In genomic region chr13:23576351-23576881, GRCm38 (mm10) we compare ENCODE assay signal across 9 mouse cellular contexts. TPM values are rescaled to one million over a fixed set of nuclear protein-coding genes. Genes with fewer than 3 reads are reported as not detected.
A peak's percentile ranks its signal among the peaks of the same experiment; 100 is the strongest.
DNase-seq lines count a peak whose midpoint lies in the region; ATAC-seq and TF ChIP-seq lines count a peak whose summit lies in the region.
"Had no signal": no experiment of that assay in that cellular context is flagged by ENCODE, and none has a peak within 500 bp of the region (broad histone marks: within the 10 kb centered on the region; RNA-seq: fewer than 3 reads in every experiment).

No protein-coding gene starts in this region.

- H3K4me1 ChIP-seq in heart, embryonic 12.5 days (replicated peaks): peaks cover 17% of the 10 kb centered on the region
- H3K4me1 ChIP-seq in cortical plate, adult 2 months (ENCODE audit: control insufficient read depth, insufficient read depth, low read length): peaks cover 2% of the 10 kb centered on the region; the same call in 1 of the 2 replicates
- H3K4me1 ChIP-seq in hindbrain, embryonic 15.5 days (replicated peaks): peaks cover 37% of the 10 kb centered on the region
- 0 out of 2 replicates have a peak, but pooled peaks cover 8% of the 10 kb centered on the region for H3K4me1 ChIP-seq in midbrain, postnatal 0 days (ENCODE audit: insufficient read depth, low read length)

- no peak for ATAC-seq in heart, embryonic 12.5 days (ENCODE audit: insufficient number of reproducible peaks, low FRiP score)
- no peak for ATAC-seq in hindbrain, embryonic 15.5 days (ENCODE audit: low FRiP score, low read depth)
- ATAC-seq in midbrain, postnatal 0 days (ENCODE audit: low FRiP score): no peak

- DNase-seq in heart, postnatal 36 days: no peak
- DNase-seq in midbrain, postnatal 0 days (ENCODE audit: low spot score): no peak
- DNase-seq in left cerebral cortex, postnatal 4 days: no peak
- DNase-seq in ovary, postnatal 10 days (ENCODE audit: low spot score): no peak
- DNase-seq in layer of hippocampus, adult 9-10 months (ENCODE audit: low spot score): no peak

- no peaks in the 10 kb centered on the region for H3K27me3 ChIP-seq in heart, embryonic 12.5 days (replicated peaks)
- H3K27me3 ChIP-seq in hindbrain, embryonic 15.5 days: no peaks in the 10 kb centered on the region
- no peaks in the 10 kb centered on the region for H3K27me3 ChIP-seq in midbrain, postnatal 0 days (ENCODE audit: insufficient read depth, low read length)
- H3K27me3 ChIP-seq: Patski had no signal

- TF ChIP-seq CTCF in cortical plate, adult 2 months (IDR thresholded peaks at IDR 0.05; ENCODE audit: extremely low read depth, insufficient read depth, low read length): no peak
- TF ChIP-seq CTCF in midbrain, postnatal 0 days (IDR thresholded peaks at IDR 0.05): no peak

- H3K4me3 ChIP-seq in heart, embryonic 12.5 days: peak overlapping the region; percentile 57
- H3K4me3 ChIP-seq in cortical plate, adult 2 months (ENCODE audit: insufficient read depth, low read length): peak overlapping the region; percentile 58; the same call in 1 of the 2 replicates
- H3K4me3 ChIP-seq in hindbrain, embryonic 15.5 days: peak overlapping the region; percentile 43
- H3K4me3 ChIP-seq in midbrain, postnatal 0 days (ENCODE audit: low read depth, low read length): peak overlapping the region; percentile 38

- H3K4me2 ChIP-seq in heart, embryonic 12.5 days: peak overlapping the region; percentile 85
- H3K4me2 ChIP-seq in hindbrain, embryonic 15.5 days: peak overlapping the region; percentile 58
- peak overlapping the region; percentile 53 for H3K4me2 ChIP-seq in midbrain, postnatal 0 days (ENCODE audit: low read depth, low read length, poor library complexity, severe bottlenecking)

- H3K27ac ChIP-seq in heart, embryonic 12.5 days (ENCODE audit: poor library complexity, severe bottlenecking): peak overlapping the region; percentile 82
- no peak overlapping the region for H3K27ac ChIP-seq in cortical plate, adult 2 months (ENCODE audit: insufficient read depth, low read length)
- peak overlapping the region; percentile 79 for H3K27ac ChIP-seq in hindbrain, embryonic 15.5 days (replicated peaks)
- H3K27ac ChIP-seq in midbrain, postnatal 0 days (ENCODE audit: low read depth, low read length): no peak overlapping the region

- 15% methylated on average over 7 of the region's 7 CpGs for WGBS in heart, embryonic 12.5 days
- 9% methylated on average over 7 of the region's 7 CpGs for WGBS in hindbrain, embryonic 15.5 days
- WGBS in midbrain, postnatal 0 days: 10% methylated on average over 7 of the region's 7 CpGs

- H3K9me3 ChIP-seq in heart, embryonic 12.5 days (replicated peaks): no peaks in the 10 kb centered on the region
- H3K9me3 ChIP-seq in hindbrain, embryonic 15.5 days: no peaks in the 10 kb centered on the region
- no peaks in the 10 kb centered on the region for H3K9me3 ChIP-seq in midbrain, postnatal 0 days (ENCODE audit: low read length)

- intact Hi-C loops in heart, postnatal 36 days (cut with DNase I): no loop called here
- intact Hi-C loops in left cerebral cortex, postnatal 4 days (cut with DNase I): no loop called here

- H3K36me3 ChIP-seq in heart, embryonic 12.5 days: no peaks in the 10 kb centered on the region
- no peaks in the 10 kb centered on the region for H3K36me3 ChIP-seq in hindbrain, embryonic 15.5 days
- no peaks in the 10 kb centered on the region for H3K36me3 ChIP-seq in midbrain, postnatal 0 days (ENCODE audit: insufficient read depth, low read length)

- peak overlapping the region; percentile 89 for H3K9ac ChIP-seq in heart, embryonic 12.5 days
- H3K9ac ChIP-seq in hindbrain, embryonic 15.5 days: peak overlapping the region; percentile 53; the same call in 1 of the 2 replicates
- no peak overlapping the region for H3K9ac ChIP-seq in midbrain, postnatal 0 days (replicated peaks; ENCODE audit: low read length, poor library complexity, severe bottlenecking)

- no peak for TF ChIP-seq POLR2A in cortical plate, adult 2 months (IDR thresholded peaks at IDR 0.05; ENCODE audit: extremely low read depth, insufficient read depth, low read length)

RNA-seq across cellular contexts. Expression of gene Hist1h3d, which starts 0.9 kb away (rescaled TPM):
- polyA plus RNA-seq in heart, embryonic 12.5 days (2016; fragmentation: Nextera tagmentation; extraction: Ambion mirVana): 1.4 and 1.6 TPM in 2 replicates
- total RNA-seq in heart, postnatal 36 days (2021): 1 to 10 TPM; 3.1 to 4.8 TPM
- polyA plus RNA-seq in cortical plate, adult 2 months (2012; rRNA removed): 2.6 and 3.0 TPM in 2 replicates
- 1.2 and 2.0 TPM in 2 replicates for polyA plus RNA-seq in hindbrain, embryonic 15.5 days (2015; fragmentation: Nextera tagmentation; extraction: Ambion mirVana)
- total RNA-seq in midbrain, postnatal 0 days (2014; rRNA removed): 49.8 and 92.5 TPM in 2 replicates
- polyA plus RNA-seq in midbrain, postnatal 0 days (2015; fragmentation: Nextera tagmentation; extraction: Ambion mirVana): 0.42 and 0.55 TPM in 2 replicates
- 10 to 100 TPM; 18.8 to 24.3 TPM for total RNA-seq in left cerebral cortex, postnatal 4 days (2021)

RNA-seq across cellular contexts. Expression of gene Hist1h2ad, which starts 2.2 kb away (rescaled TPM):
- polyA plus RNA-seq in heart, embryonic 12.5 days (2016; fragmentation: Nextera tagmentation; extraction: Ambion mirVana): 1.1 and 2.3 TPM in 2 replicates
- 1 to 10 TPM; 2.9 to 4.6 TPM for total RNA-seq in heart, postnatal 36 days (2021)
- 0.32 and 0.92 TPM in 2 replicates for polyA plus RNA-seq in cortical plate, adult 2 months (2012; rRNA removed)
- not detected in 2 replicates for polyA plus RNA-seq in hindbrain, embryonic 15.5 days (2015; fragmentation: Nextera tagmentation; extraction: Ambion mirVana)
- 162 and 232 TPM in 2 replicates for total RNA-seq in midbrain, postnatal 0 days (2014; rRNA removed)
- polyA plus RNA-seq in midbrain, postnatal 0 days (2015; fragmentation: Nextera tagmentation; extraction: Ambion mirVana): not detected in 2 replicates
- 10 to 100 TPM; 18.6 to 25.5 TPM for total RNA-seq in left cerebral cortex, postnatal 4 days (2021)

RNA-seq across cellular contexts. Expression of gene Hist1h2bf, which starts 2.4 kb away (rescaled TPM):
- 1.5 and 2.0 TPM in 2 replicates for polyA plus RNA-seq in heart, embryonic 12.5 days (2016; fragmentation: Nextera tagmentation; extraction: Ambion mirVana)
- total RNA-seq in heart, postnatal 36 days (2021): 10 to 100 TPM; 13.1 to 14.6 TPM
- 0.67 TPM in 1 of 2 replicates, not detected in the other for polyA plus RNA-seq in cortical plate, adult 2 months (2012; rRNA removed)
- polyA plus RNA-seq in hindbrain, embryonic 15.5 days (2015; fragmentation: Nextera tagmentation; extraction: Ambion mirVana): 0.76 and 2.0 TPM in 2 replicates
- 194 and 327 TPM in 2 replicates for total RNA-seq in midbrain, postnatal 0 days (2014; rRNA removed)
- polyA plus RNA-seq in midbrain, postnatal 0 days (2015; fragmentation: Nextera tagmentation; extraction: Ambion mirVana): 0.43 TPM in 1 of 2 replicates, not detected in the other
- total RNA-seq in left cerebral cortex, postnatal 4 days (2021): 100 to 1,000 TPM in 1 of 2 experiments, 10 to 100 TPM in 1; 87.5 to 105 TPM

RNA-seq across cellular contexts. Expression of gene Hist1h4d, which starts 5.0 kb away (rescaled TPM):
- polyA plus RNA-seq in heart, embryonic 12.5 days (2016; fragmentation: Nextera tagmentation; extraction: Ambion mirVana): 43.5 and 46.9 TPM in 2 replicates
- 10 to 100 TPM; 61.5 to 67.6 TPM for total RNA-seq in heart, postnatal 36 days (2021)
- 4.4 and 8.9 TPM in 2 replicates for polyA plus RNA-seq in cortical plate, adult 2 months (2012; rRNA removed)
- 35.1 and 51.2 TPM in 2 replicates for polyA plus RNA-seq in hindbrain, embryonic 15.5 days (2015; fragmentation: Nextera tagmentation; extraction: Ambion mirVana)
- total RNA-seq in midbrain, postnatal 0 days (2014; rRNA removed): 900 and 1,141 TPM in 2 replicates
- polyA plus RNA-seq in midbrain, postnatal 0 days (2015; fragmentation: Nextera tagmentation; extraction: Ambion mirVana): 18.0 and 18.8 TPM in 2 replicates
- 100 to 1,000 TPM; 177 to 192 TPM for total RNA-seq in left cerebral cortex, postnatal 4 days (2021)

RNA-seq across cellular contexts. Expression of gene Hist1h2bg, which starts 5.2 kb away (rescaled TPM):
- 4.5 and 4.8 TPM in 2 replicates for polyA plus RNA-seq in heart, embryonic 12.5 days (2016; fragmentation: Nextera tagmentation; extraction: Ambion mirVana)
- 10 to 100 TPM; 38.1 to 41.0 TPM for total RNA-seq in heart, postnatal 36 days (2021)
- polyA plus RNA-seq in cortical plate, adult 2 months (2012; rRNA removed): 7.8 and 11.4 TPM in 2 replicates
- 2.5 and 3.1 TPM in 2 replicates for polyA plus RNA-seq in hindbrain, embryonic 15.5 days (2015; fragmentation: Nextera tagmentation; extraction: Ambion mirVana)
- total RNA-seq in midbrain, postnatal 0 days (2014; rRNA removed): 248 and 572 TPM in 2 replicates
- polyA plus RNA-seq in midbrain, postnatal 0 days (2015; fragmentation: Nextera tagmentation; extraction: Ambion mirVana): 2.8 and 4.5 TPM in 2 replicates
- 100 to 1,000 TPM; 203 to 225 TPM for total RNA-seq in left cerebral cortex, postnatal 4 days (2021)

Comparison
In these comparisons a context has a peak if more than half of its experiments do, and no peak if none do; other contexts are left out.
1. H3K27ac ChIP-seq: peak in heart, embryonic 12.5 days (single experiment) and hindbrain, embryonic 15.5 days (single experiment); none in cortical plate, adult 2 months (single experiment) and midbrain, postnatal 0 days (single experiment).
2. Peak in every context shown above with its lines, with median percentiles within 50 percentile points of each other: H3K4me2 ChIP-seq and H3K4me3 ChIP-seq.